Mouse (Mus musculus): Measurements from ENCODE around the gene Cbx4. TPM values are rescaled to one million over a fixed set of nuclear protein-coding genes. Genes with fewer than 3 reads are reported as not detected.

Gene Cbx4
- polyA plus RNA-seq, 1 experiment = 0.46 TPM

DNA sequence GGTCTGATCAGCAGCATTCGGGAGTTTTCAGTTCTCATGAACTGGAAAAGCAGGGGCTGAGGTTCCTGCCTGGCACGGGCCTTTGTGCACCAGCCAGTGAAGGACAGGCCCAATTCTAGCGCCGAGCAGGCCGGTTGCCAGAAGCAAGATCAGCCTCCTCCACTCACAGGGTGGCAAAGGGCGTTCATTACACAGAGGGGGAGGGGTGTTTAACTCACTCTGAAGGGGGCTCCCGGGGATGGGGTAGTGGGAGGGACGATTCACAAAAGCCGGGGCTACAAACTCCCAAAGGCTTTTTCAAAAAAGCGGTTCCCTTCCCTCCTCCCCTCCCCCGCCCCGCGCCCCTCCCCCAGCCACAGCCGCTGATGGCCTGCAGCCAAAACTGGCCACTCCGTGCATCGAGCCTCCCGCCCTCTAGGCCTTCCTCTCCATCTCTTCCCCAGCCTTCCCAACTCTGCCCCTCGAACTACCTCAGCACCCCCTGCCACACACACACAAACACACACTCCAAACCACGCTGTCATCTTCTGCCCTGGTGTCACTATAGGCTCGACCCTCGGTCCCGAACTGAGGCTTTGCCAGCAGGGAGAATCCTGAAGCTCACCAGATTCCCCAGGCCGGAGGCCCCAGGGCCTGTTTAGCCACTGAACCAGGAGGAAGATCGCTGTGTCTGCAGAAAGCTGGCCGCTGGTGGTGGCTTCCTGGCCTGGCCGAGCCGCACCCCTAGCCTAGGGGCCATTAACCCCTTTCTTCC lies 7.2 kb downstream of the Cbx4 start:
- Histone ChIP-seq H3K36me3 (ENCODE audit: control insufficient read depth, insufficient read depth, low read length, poor library complexity, severe bottlenecking) (no peaks in the 10 kb centered on the region), H3K27ac (ENCODE audit: insufficient read depth, low read length) (no peak overlapping the region), H3K9me3 (replicated peaks; ENCODE audit: control insufficient read depth, insufficient read depth, low read length, poor library complexity, severe bottlenecking) (no peaks in the 10 kb centered on the region), H3K4me3 (ENCODE audit: low read depth, low read length) (no peak overlapping the region), H3K9ac (ENCODE audit: low read depth, poor library complexity, severe bottlenecking) (no peak overlapping the region), H3K27me3 (ENCODE audit: control insufficient read depth, insufficient read depth, low read length, poor library complexity, severe bottlenecking) (peaks cover 27% of the 10 kb centered on the region), H3K4me1 (ENCODE audit: control insufficient read depth, insufficient read depth, low read length) (no peaks in the 10 kb centered on the region)
- TF ChIP-seq CTCF (IDR thresholded peaks at IDR 0.05; ENCODE audit: low read depth, low read length) (no peak), EP300 (IDR thresholded peaks at IDR 0.05; ENCODE audit: insufficient read depth, low read depth, low read length) (no peak), POLR2A (IDR thresholded peaks at IDR 0.05; ENCODE audit: insufficient read depth, low read length) (no peak)

DNA sequence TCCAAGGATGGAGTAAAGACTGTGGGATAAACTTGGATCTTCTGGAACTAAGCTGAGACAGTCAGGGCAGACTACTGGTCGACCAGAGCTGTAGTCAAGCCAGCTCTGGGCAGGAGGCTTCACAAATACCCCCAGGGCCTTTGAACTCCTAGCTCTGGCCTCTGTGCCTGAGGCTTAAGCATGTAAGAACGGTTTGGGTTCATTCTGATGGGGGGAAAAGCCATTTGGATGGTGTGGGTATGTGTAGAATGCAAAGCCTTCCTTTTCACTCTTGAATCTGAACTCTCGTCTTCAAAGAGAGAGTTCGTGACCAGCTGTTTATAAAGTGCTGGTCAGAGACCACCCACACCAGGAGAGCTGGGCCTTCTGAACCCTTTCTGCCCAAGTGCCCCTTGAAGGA lies 8.3 kb downstream of the Cbx4 start:
- no peak overlapping the region for H3K27ac ChIP-seq (ENCODE audit: insufficient read depth, low read length)
- no peaks in the 10 kb centered on the region for H3K9me3 ChIP-seq (replicated peaks; ENCODE audit: control insufficient read depth, insufficient read depth, low read length, poor library complexity, severe bottlenecking)
- no peak overlapping the region for H3K9ac ChIP-seq (ENCODE audit: low read depth, poor library complexity, severe bottlenecking)
- peaks cover 17% of the 10 kb centered on the region for H3K27me3 ChIP-seq (ENCODE audit: control insufficient read depth, insufficient read depth, low read length, poor library complexity, severe bottlenecking)
- H3K4me1 ChIP-seq (ENCODE audit: control insufficient read depth, insufficient read depth, low read length) = no peaks in the 10 kb centered on the region
- no peak for TF ChIP-seq EP300 (IDR thresholded peaks at IDR 0.05; ENCODE audit: insufficient read depth, low read depth, low read length)
- TF ChIP-seq CTCF (IDR thresholded peaks at IDR 0.05; ENCODE audit: low read depth, low read length) = no peak
- no peak for TF ChIP-seq POLR2A (IDR thresholded peaks at IDR 0.05; ENCODE audit: insufficient read depth, low read length)
- no peak overlapping the region for H3K4me3 ChIP-seq (ENCODE audit: low read depth, low read length)
- H3K36me3 ChIP-seq (ENCODE audit: control insufficient read depth, insufficient read depth, low read length, poor library complexity, severe bottlenecking) = no peaks in the 10 kb centered on the region

DNA sequence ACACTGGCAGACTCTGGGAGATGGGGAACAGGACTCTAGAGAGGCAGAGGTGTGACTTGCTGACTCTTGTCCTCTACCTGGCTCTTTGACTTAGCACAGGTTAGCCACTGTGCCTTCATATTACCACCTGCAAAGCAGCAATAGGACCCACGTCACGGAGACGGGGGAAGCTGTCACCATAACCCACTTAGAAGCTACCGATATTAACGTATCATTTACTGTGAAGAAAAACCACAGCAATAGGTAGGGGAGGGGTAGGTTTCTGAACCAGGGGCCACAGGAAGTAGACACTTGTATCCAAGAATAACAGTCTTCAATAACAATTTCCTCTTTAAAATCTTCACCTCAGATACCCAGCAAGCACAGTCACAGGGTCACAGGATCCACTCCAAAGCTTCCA lies 10.2 kb downstream of the Cbx4 start:
- TF ChIP-seq POLR2A (IDR thresholded peaks at IDR 0.05; ENCODE audit: insufficient read depth, low read length) (no peak), EP300 (IDR thresholded peaks at IDR 0.05; ENCODE audit: insufficient read depth, low read depth, low read length) (no peak), CTCF (IDR thresholded peaks at IDR 0.05; ENCODE audit: low read depth, low read length) (no peak)
- Histone ChIP-seq H3K4me3 (ENCODE audit: low read depth, low read length) (no peak overlapping the region), H3K27me3 (ENCODE audit: control insufficient read depth, insufficient read depth, low read length, poor library complexity, severe bottlenecking) (peaks cover 2% of the 10 kb centered on the region), H3K9me3 (replicated peaks; ENCODE audit: control insufficient read depth, insufficient read depth, low read length, poor library complexity, severe bottlenecking) (no peaks in the 10 kb centered on the region), H3K4me1 (ENCODE audit: control insufficient read depth, insufficient read depth, low read length) (no peaks in the 10 kb centered on the region), H3K9ac (ENCODE audit: low read depth, poor library complexity, severe bottlenecking) (no peak overlapping the region), H3K36me3 (ENCODE audit: control insufficient read depth, insufficient read depth, low read length, poor library complexity, severe bottlenecking) (no peaks in the 10 kb centered on the region), H3K27ac (ENCODE audit: insufficient read depth, low read length) (no peak overlapping the region)

DNA sequence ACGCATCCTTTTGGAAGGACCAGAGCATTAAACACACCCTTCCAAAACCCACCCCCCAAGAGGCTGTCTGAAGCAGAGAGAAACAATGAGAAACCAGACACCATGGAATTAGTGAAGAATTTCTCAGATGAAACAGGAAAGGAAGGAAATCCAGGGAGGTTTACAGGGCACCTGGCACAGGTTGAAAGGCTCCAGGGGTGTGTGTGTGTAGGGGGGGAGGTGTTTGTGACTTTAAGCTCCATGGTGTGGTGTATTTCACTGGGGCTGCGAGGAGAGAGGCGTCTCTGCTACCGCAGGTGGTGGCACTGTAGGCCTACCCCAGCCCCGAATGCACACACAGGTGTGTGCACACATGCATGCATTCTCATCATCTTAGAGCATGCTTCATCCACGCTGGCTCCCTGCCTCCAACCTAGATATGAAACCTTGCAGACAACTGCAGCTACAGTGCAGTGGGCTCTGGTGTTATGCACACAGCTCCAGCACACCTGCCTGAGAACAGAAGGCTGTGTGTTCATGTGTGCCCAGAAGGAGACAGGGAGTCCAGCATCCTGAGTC lies 12.1 kb downstream of the Cbx4 start:
- H3K9me3 ChIP-seq (replicated peaks; ENCODE audit: control insufficient read depth, insufficient read depth, low read length, poor library complexity, severe bottlenecking) = no peaks in the 10 kb centered on the region
- no peak overlapping the region for H3K4me3 ChIP-seq (ENCODE audit: low read depth, low read length)
- H3K36me3 ChIP-seq (ENCODE audit: control insufficient read depth, insufficient read depth, low read length, poor library complexity, severe bottlenecking) = no peaks in the 10 kb centered on the region
- H3K4me1 ChIP-seq (ENCODE audit: control insufficient read depth, insufficient read depth, low read length) = no peaks in the 10 kb centered on the region
- TF ChIP-seq CTCF (IDR thresholded peaks at IDR 0.05; ENCODE audit: low read depth, low read length) (no peak), POLR2A (IDR thresholded peaks at IDR 0.05; ENCODE audit: insufficient read depth, low read length) (no peak)
- no peak overlapping the region for H3K9ac ChIP-seq (ENCODE audit: low read depth, poor library complexity, severe bottlenecking)
- H3K27ac ChIP-seq (ENCODE audit: insufficient read depth, low read length) = no peak overlapping the region
- H3K27me3 ChIP-seq (ENCODE audit: control insufficient read depth, insufficient read depth, low read length, poor library complexity, severe bottlenecking) = no peaks in the 10 kb centered on the region

DNA sequence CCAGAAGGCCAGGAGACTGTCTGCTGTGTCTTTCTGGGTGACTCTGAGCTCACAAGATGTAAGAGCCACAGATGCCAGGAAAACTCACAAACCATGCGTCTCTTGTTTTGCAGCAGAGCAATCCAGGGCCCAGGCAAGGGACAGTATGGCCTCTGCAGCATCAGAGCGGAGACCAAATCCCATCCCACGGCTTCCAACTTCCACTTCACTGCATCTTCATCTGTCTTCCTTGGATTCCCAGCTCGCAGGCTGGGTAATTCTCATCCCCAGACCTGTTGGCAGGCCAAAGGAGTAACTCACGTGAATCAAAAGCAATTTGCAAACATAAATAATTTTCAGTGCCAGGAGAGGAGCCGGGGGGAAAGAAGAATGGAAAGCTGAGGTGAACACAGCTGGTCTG lies 13.0 kb downstream of the Cbx4 start:
- TF ChIP-seq POLR2A (IDR thresholded peaks at IDR 0.05; ENCODE audit: insufficient read depth, low read length) (no peak), EP300 (IDR thresholded peaks at IDR 0.05; ENCODE audit: insufficient read depth, low read depth, low read length) (no peak), CTCF (IDR thresholded peaks at IDR 0.05; ENCODE audit: low read depth, low read length) (no peak)
- Histone ChIP-seq H3K9ac (ENCODE audit: low read depth, poor library complexity, severe bottlenecking) (no peak overlapping the region), H3K4me1 (ENCODE audit: control insufficient read depth, insufficient read depth, low read length) (no peaks in the 10 kb centered on the region), H3K4me3 (ENCODE audit: low read depth, low read length) (no peak overlapping the region), H3K27me3 (ENCODE audit: control insufficient read depth, insufficient read depth, low read length, poor library complexity, severe bottlenecking) (no peaks in the 10 kb centered on the region), H3K9me3 (replicated peaks; ENCODE audit: control insufficient read depth, insufficient read depth, low read length, poor library complexity, severe bottlenecking) (no peaks in the 10 kb centered on the region), H3K27ac (ENCODE audit: insufficient read depth, low read length) (no peak overlapping the region), H3K36me3 (ENCODE audit: control insufficient read depth, insufficient read depth, low read length, poor library complexity, severe bottlenecking) (no peaks in the 10 kb centered on the region)

DNA sequence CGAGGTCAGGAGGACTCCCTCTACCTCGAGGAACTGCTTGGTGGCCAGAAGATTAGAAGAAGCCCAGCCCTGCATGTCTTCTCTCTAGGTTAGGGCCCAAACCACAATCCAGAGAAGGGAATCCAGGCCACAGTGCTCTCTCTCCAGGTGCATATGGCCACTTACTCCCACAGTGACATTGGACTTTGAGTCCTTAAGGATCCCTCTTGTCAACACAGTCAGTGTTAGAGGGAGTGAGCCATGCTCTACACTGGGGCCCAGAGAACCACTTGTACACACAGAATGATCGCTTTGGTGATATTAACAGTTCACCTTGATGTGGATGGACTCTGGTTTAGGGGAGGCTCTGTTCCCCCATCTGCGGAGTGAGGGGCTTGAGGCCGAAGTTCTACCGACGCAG lies 13.8 kb downstream of the Cbx4 start:
- H3K27me3 ChIP-seq (ENCODE audit: control insufficient read depth, insufficient read depth, low read length, poor library complexity, severe bottlenecking) = no peaks in the 10 kb centered on the region
- no peaks in the 10 kb centered on the region for H3K36me3 ChIP-seq (ENCODE audit: control insufficient read depth, insufficient read depth, low read length, poor library complexity, severe bottlenecking)
- no peak overlapping the region for H3K9ac ChIP-seq (ENCODE audit: low read depth, poor library complexity, severe bottlenecking)
- H3K4me3 ChIP-seq (ENCODE audit: low read depth, low read length) = no peak overlapping the region
- no peak overlapping the region for H3K27ac ChIP-seq (ENCODE audit: insufficient read depth, low read length)
- no peaks in the 10 kb centered on the region for H3K9me3 ChIP-seq (replicated peaks; ENCODE audit: control insufficient read depth, insufficient read depth, low read length, poor library complexity, severe bottlenecking)
- TF ChIP-seq EP300 (IDR thresholded peaks at IDR 0.05; ENCODE audit: insufficient read depth, low read depth, low read length) = no peak
- no peak for TF ChIP-seq CTCF (IDR thresholded peaks at IDR 0.05; ENCODE audit: low read depth, low read length)
- no peak for TF ChIP-seq POLR2A (IDR thresholded peaks at IDR 0.05; ENCODE audit: insufficient read depth, low read length)
- H3K4me1 ChIP-seq (ENCODE audit: control insufficient read depth, insufficient read depth, low read length) = no peaks in the 10 kb centered on the region

All from ES-Bruce4 (cell line).